In the genomic region with DNA sequence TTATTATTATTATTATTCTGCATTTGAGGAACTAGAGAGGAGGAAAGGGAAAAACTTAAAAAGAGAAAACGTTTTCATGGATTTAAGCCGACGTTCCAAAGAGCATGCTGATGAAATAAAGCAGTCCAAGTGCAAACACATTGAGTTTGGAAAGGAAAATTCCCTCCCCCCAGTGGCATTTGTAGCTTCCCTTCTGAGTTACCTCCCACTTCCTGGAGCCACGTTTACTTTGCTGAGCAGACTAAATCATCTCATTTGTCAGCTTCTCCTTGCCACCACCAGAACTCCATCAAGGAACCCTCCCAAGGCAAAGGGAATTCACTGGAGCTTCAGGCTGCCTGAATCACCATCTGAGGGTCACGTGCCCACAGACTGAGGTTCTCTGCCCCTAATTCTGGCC, we compare ENCODE assay signal across 22 mouse cellular contexts.
A peak's percentile ranks its signal among the peaks of the same experiment; 100 is the strongest.
DNase-seq lines count a peak whose midpoint lies in the region; ATAC-seq and TF ChIP-seq lines count a peak whose summit lies in the region.
"Had no signal": no experiment of that assay in that cellular context is flagged by ENCODE, and none has a peak within 500 bp of the region (broad histone marks: within the 10 kb centered on the region; RNA-seq: fewer than 3 reads in every experiment).

No protein-coding gene starts in this region.

- no peak for ATAC-seq in embryonic facial prominence, embryonic 14.5 days (ENCODE audit: low read depth)
- ATAC-seq in limb, embryonic 14.5 days (ENCODE audit: low FRiP score, low read depth), result no peak
- ATAC-seq: activated CD4-positive, CD25-positive, alpha-beta regulatory T cell, adult 4 months; forebrain, embryonic 16.5 days; intestine, embryonic 15.5 days; liver, postnatal 0 days had no signal

- no peak overlapping the region for H3K9ac ChIP-seq in embryonic facial prominence, embryonic 14.5 days (ENCODE audit: low read depth, low read length)
- H3K9ac ChIP-seq in limb, embryonic 14.5 days (ENCODE audit: low read depth, low read length, severe bottlenecking), result no peak overlapping the region
- H3K9ac ChIP-seq: embryonic facial prominence, embryonic 12.5 days; hindbrain, embryonic 15.5 days; intestine, embryonic 15.5 days; liver, postnatal 0 days; midbrain, embryonic 12.5 days had no signal

- peaks cover 11% of the 10 kb centered on the region; the same call in 1 of the 2 replicates for H3K4me1 ChIP-seq in embryonic facial prominence, embryonic 14.5 days (ENCODE audit: control insufficient read depth, insufficient read depth, low read length)
- peaks cover 3% of the 10 kb centered on the region; the same call in 1 of the 2 replicates for H3K4me1 ChIP-seq in embryonic facial prominence, embryonic 10.5 days
- H3K4me1 ChIP-seq in kidney, adult 2 months (ENCODE audit: control insufficient read depth, insufficient read depth, low read length), result no peaks in the 10 kb centered on the region
- H3K4me1 ChIP-seq in limb, embryonic 14.5 days (ENCODE audit: control insufficient read depth, insufficient read depth, low read length), result peaks cover 20% of the 10 kb centered on the region
- H3K4me1 ChIP-seq: hindbrain, embryonic 15.5 days; intestine, embryonic 15.5 days; midbrain, embryonic 12.5 days had no signal

- no peaks in the 10 kb centered on the region for H3K27me3 ChIP-seq in embryonic facial prominence, embryonic 14.5 days (replicated peaks; ENCODE audit: control insufficient read depth, insufficient read depth, low read length)
- H3K27me3 ChIP-seq in embryonic facial prominence, embryonic 10.5 days (replicated peaks; ENCODE audit: low read depth, poor library complexity, severe bottlenecking), result no peaks in the 10 kb centered on the region
- H3K27me3 ChIP-seq in kidney, adult 2 months (replicated peaks; ENCODE audit: control insufficient read depth, insufficient read depth, low read length), result no peaks in the 10 kb centered on the region
- no peaks in the 10 kb centered on the region for H3K27me3 ChIP-seq in limb, embryonic 14.5 days (ENCODE audit: control insufficient read depth, insufficient read depth, low read length)
- H3K27me3 ChIP-seq: embryonic facial prominence, embryonic 12.5 days; hindbrain, embryonic 15.5 days; intestine, embryonic 15.5 days; midbrain, embryonic 12.5 days had no signal

- DNase-seq in embryonic facial prominence, embryonic 14.5 days (ENCODE audit: low spot score), result peak; percentile 57
- no peak for DNase-seq in embryonic facial prominence, embryonic 10.5 days (ENCODE audit: low spot score)
- DNase-seq in kidney, postnatal 10 days, result peak; percentile 18
- no peak for DNase-seq in kidney, adult 2 months
- DNase-seq in adipocyte (ENCODE audit: low spot score), result peak; percentile 4
- peak; percentile 15 for DNase-seq in limb, embryonic 14.5 days (ENCODE audit: low spot score)
- DNase-seq in right cerebral cortex, postnatal 36 days (ENCODE audit: low spot score in 2 of 2), result no peak
- DNase-seq in gastrocnemius, postnatal 4 days (ENCODE audit: low spot score in 2 of 2), result no peak
- DNase-seq: adrenal gland, postnatal 14 days; cerebellum, adult 11-12 months; cerebellum, postnatal 14 days; heart, postnatal 36 days; liver, postnatal 0 days; thymus, postnatal 25 days had no signal

- H3K4me2 ChIP-seq in embryonic facial prominence, embryonic 14.5 days (ENCODE audit: low read depth, low read length), result no peak overlapping the region
- no peak overlapping the region for H3K4me2 ChIP-seq in limb, embryonic 14.5 days (replicated peaks; ENCODE audit: low read depth, low read length, severe bottlenecking)
- H3K4me2 ChIP-seq: embryonic facial prominence, embryonic 12.5 days; heart, embryonic 11.5 days; hindbrain, embryonic 15.5 days; intestine, embryonic 15.5 days; midbrain, embryonic 12.5 days had no signal

- no peak overlapping the region for H3K4me3 ChIP-seq in embryonic facial prominence, embryonic 14.5 days (ENCODE audit: low read depth, low read length)
- no peak overlapping the region for H3K4me3 ChIP-seq in embryonic facial prominence, embryonic 10.5 days
- H3K4me3 ChIP-seq in kidney, adult 2 months (ENCODE audit: insufficient read depth, low read depth, low read length), result no peak overlapping the region
- H3K4me3 ChIP-seq in limb, embryonic 14.5 days (replicated peaks; ENCODE audit: low read length), result no peak overlapping the region
- H3K4me3 ChIP-seq: embryonic facial prominence, embryonic 12.5 days; hindbrain, embryonic 15.5 days; intestine, embryonic 15.5 days; midbrain, embryonic 12.5 days had no signal

- TF ChIP-seq POLR2A in kidney, adult 2 months (IDR thresholded peaks at IDR 0.05; ENCODE audit: low read depth, low read length), result no peak
- no peak for TF ChIP-seq POLR2A in limb, embryonic 14.5 days (IDR thresholded peaks at IDR 0.05; ENCODE audit: borderline replicate concordance, extremely low read depth, insufficient read depth, insufficient read length)

- H3K36me3 ChIP-seq in embryonic facial prominence, embryonic 14.5 days (ENCODE audit: control insufficient read depth, insufficient read depth, low read length), result no peaks in the 10 kb centered on the region
- H3K36me3 ChIP-seq in embryonic facial prominence, embryonic 10.5 days (replicated peaks), result no peaks in the 10 kb centered on the region
- H3K36me3 ChIP-seq in kidney, adult 2 months (ENCODE audit: control insufficient read depth, insufficient read depth, low read length), result no peaks in the 10 kb centered on the region
- H3K36me3 ChIP-seq in limb, embryonic 14.5 days (ENCODE audit: control insufficient read depth, insufficient read depth, low read length), result no peaks in the 10 kb centered on the region
- H3K36me3 ChIP-seq: embryonic facial prominence, embryonic 12.5 days; G1E; hindbrain, embryonic 15.5 days; intestine, embryonic 15.5 days; midbrain, embryonic 12.5 days had no signal

- no peaks in the 10 kb centered on the region for H3K9me3 ChIP-seq in embryonic facial prominence, embryonic 14.5 days (ENCODE audit: control insufficient read depth, low read length)
- H3K9me3 ChIP-seq in embryonic facial prominence, embryonic 10.5 days, result no peaks in the 10 kb centered on the region
- no peaks in the 10 kb centered on the region for H3K9me3 ChIP-seq in limb, embryonic 14.5 days (ENCODE audit: control insufficient read depth, low read length)
- H3K9me3 ChIP-seq: embryonic facial prominence, embryonic 12.5 days; hindbrain, embryonic 15.5 days; intestine, embryonic 15.5 days; midbrain, embryonic 12.5 days had no signal

- WGBS in embryonic facial prominence, embryonic 14.5 days, result 37% methylated on average over 5 of the region's 5 CpGs
- WGBS in embryonic facial prominence, embryonic 10.5 days, result 63% methylated on average over 5 of the region's 5 CpGs
- 46% methylated on average over 5 of the region's 5 CpGs for WGBS in kidney, adult 2 months
- 45% methylated on average over 5 of the region's 5 CpGs for WGBS in limb, embryonic 14.5 days

- no peak for TF ChIP-seq CTCF in kidney, adult 2 months (conservative IDR thresholded peaks at IDR 0.05; ENCODE audit: insufficient read depth, insufficient read length, low read depth, low read length)

- H3K27ac ChIP-seq in embryonic facial prominence, embryonic 14.5 days (replicated peaks; ENCODE audit: low read depth, low read length), result peak overlapping the region; percentile 80
- no peak overlapping the region for H3K27ac ChIP-seq in embryonic facial prominence, embryonic 10.5 days (replicated peaks)
- no peak overlapping the region for H3K27ac ChIP-seq in kidney, adult 2 months (ENCODE audit: insufficient read depth, low read depth, low read length)
- H3K27ac ChIP-seq in limb, embryonic 14.5 days (replicated peaks; ENCODE audit: low read depth, low read length), result peak overlapping the region; percentile 83
- H3K27ac ChIP-seq: embryonic facial prominence, embryonic 12.5 days; hindbrain, embryonic 15.5 days; intestine, embryonic 15.5 days; midbrain, embryonic 12.5 days had no signal

Comparison
In these comparisons a context has a peak if more than half of its experiments do, and no peak if none do; other contexts are left out.
1. DNase-seq: peak in embryonic facial prominence, embryonic 14.5 days (single experiment), kidney, postnatal 10 days (single experiment), adipocyte (single experiment) and limb, embryonic 14.5 days (single experiment); none in embryonic facial prominence, embryonic 10.5 days (single experiment), kidney, adult 2 months (single experiment), right cerebral cortex, postnatal 36 days (0 of 2) and gastrocnemius, postnatal 4 days (0 of 2).
2. H3K27ac ChIP-seq: peak in embryonic facial prominence, embryonic 14.5 days (single experiment) and limb, embryonic 14.5 days (single experiment); none in embryonic facial prominence, embryonic 10.5 days (single experiment) and kidney, adult 2 months (single experiment).